Mouse (Mus musculus) liver, embryonic 14.5 days (tissue): ENCODE results near the gene Cemip. TPM values are rescaled to one million over a fixed set of nuclear protein-coding genes. Genes with fewer than 3 reads are reported as not detected.

Source experiments
- ATAC-seq: fragments of 200-750 bp; cut with Nextera tagmentation; 2 replicates; pipeline ENCODE4 v1.8.0; 2017; ENCODE audit warnings: moderate number of reproducible peaks, mild to moderate bottlenecking, moderate library complexity; ENCODE audit not compliant: insufficient read depth
- DNase-seq, 3 experiments: peaks; one replicate each; pipeline ENCODE4 v3.0.0-alpha.2; 2012 to 2013; ENCODE audit warnings: low read depth in 3 of 3, low spot score in 3 of 3
- H3K27ac ChIP-seq: fragments of 300-500 bp; sonication (generic); 2 replicates; pipeline ENCODE4 v1.5.1; 2014; ENCODE audit warnings: moderate library complexity, mild to moderate bottlenecking, control low read depth, inconsistent platforms
- H3K27me3 ChIP-seq: fragments of 300-500 bp; sonication (generic); 2 replicates; pipeline ENCODE4 v1.6.1; 2014; ENCODE audit warnings: mild to moderate bottlenecking, low read length, moderate library complexity; ENCODE audit not compliant: control insufficient read depth, insufficient read depth
- H3K36me3 ChIP-seq: fragments of 300-500 bp; sonication (generic); replicated peaks from 2 replicates; pipeline ENCODE4 v1.6.1; 2014; ENCODE audit warnings: low read depth; ENCODE audit not compliant: control insufficient read depth, insufficient read depth
- H3K4me1 ChIP-seq, 2 experiments: fragments of 200-500 bp in 1 of 2; fragments of 300-500 bp in 1 of 2; sonication (generic) in 1 of 2; replicated peaks; 2 replicates each; pipeline ENCODE4 v1.6.1; 2012 to 2014; ENCODE audit warnings: antibody characterized with exemption in 1 of 2, inconsistent platforms in 1 of 2, low read length in 1 of 2; ENCODE audit not compliant: control insufficient read depth in 2 of 2, insufficient read depth in 2 of 2
- H3K4me2 ChIP-seq: fragments of 300-500 bp; sonication (generic); 2 replicates; pipeline ENCODE4 v1.6.1; 2014; ENCODE audit warnings: low read depth, mild to moderate bottlenecking, control low read depth, moderate library complexity
- H3K4me3 ChIP-seq, 2 experiments: fragments of 200-500 bp in 1 of 2; fragments of 300-500 bp in 1 of 2; sonication (generic) in 1 of 2; 2 replicates each; pipeline ENCODE4 v1.5.1; 2012 to 2014; ENCODE audit warnings: low read depth in 2 of 2, low read length in 2 of 2, mild to moderate bottlenecking in 2 of 2, control low read depth in 1 of 2, inconsistent platforms in 1 of 2, moderate library complexity in 1 of 2; ENCODE audit not compliant: insufficient read depth in 1 of 2
- H3K9ac ChIP-seq: fragments of 300-500 bp; sonication (generic); replicated peaks from 2 replicates; pipeline ENCODE4 v1.6.1; 2014; ENCODE audit warnings: mild to moderate bottlenecking, control low read depth, moderate library complexity
- H3K9me3 ChIP-seq: fragments of 300-500 bp; sonication (generic); 2 replicates; pipeline ENCODE4 v1.6.1; 2016; ENCODE audit warnings: low read length, mixed read lengths; ENCODE audit not compliant: control insufficient read depth
- CTCF ChIP-seq: IDR thresholded peaks from 2 replicates; pipeline ENCODE4 v1.5.1; 2016; ENCODE audit warnings: antibody characterized with exemption, low read depth, control low read depth
- EP300 ChIP-seq: IDR thresholded peaks from 2 replicates; pipeline ENCODE4 v1.6.1; 2016; ENCODE audit warnings: antibody characterized with exemption, low read depth
- WGBS: fragments of 180-500 bp; shearing (Covaris S2); extraction: QIAGEN DNeasy Blood & Tissue Kit; methylation state at CpG from one replicate; pipeline ENCODE4 v1.1.7; 2014; ENCODE audit not compliant: insufficient replicate concordance; 5-methylcytosine and 5-hydroxymethylcytosine counted together
- polyA plus RNA-seq, 2 experiments: library from polyadenylated mRNA; depleted of rRNA in 1 of 2; stranded (reverse) in 1 of 2; unstranded in 1 of 2; fragments of >200 nt; fragmentation: Nextera tagmentation in 1 of 2; extraction: Ambion mirVana in 1 of 2; gene quantifications; 2 replicates each; pipeline versions ENCODE4 v1.2.1 to v1.2.3; 2012 to 2014

Gene Cemip
- polyA plus RNA-seq, 2 experiments = 0.02 to 0.06 TPM

DNA sequence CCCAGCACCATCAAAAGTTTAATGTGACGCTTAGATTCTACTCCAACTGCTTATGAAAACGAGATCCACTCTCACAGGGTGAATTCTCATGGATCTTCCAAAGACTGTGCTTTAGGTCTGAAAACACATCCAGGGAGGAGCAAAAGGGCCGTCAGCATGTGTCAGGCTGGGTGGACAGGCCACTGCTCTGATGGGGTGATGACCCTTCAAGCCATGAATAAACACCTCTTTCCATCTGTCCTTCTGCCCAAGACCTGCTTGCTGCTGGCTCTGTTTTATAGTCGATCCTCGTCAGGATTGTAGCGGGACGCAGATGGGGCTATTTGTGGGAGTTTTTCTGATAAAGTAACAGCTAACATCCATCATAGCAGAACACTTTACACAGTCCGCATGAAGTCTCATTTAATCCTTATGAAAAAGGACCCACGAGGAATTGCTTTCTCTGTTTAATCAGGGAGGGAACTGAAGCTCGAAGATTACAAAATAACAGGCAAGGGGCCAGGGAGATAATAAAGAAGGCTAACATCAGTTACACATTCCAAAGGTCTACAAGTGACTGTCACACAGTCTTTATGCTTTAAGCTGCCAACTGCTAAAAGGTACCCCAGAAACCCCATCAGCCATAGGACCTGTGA lies 25.5 kb upstream of the Cemip start:
- no peaks in the 10 kb centered on the region for H3K27me3 ChIP-seq
- no peak overlapping the region for H3K4me2 ChIP-seq
- ATAC-seq (no peak), DNase-seq (no peak)
- no peaks in the 10 kb centered on the region for H3K9me3 ChIP-seq
- H3K9ac ChIP-seq = no peak overlapping the region
- TF ChIP-seq CTCF = no peak
- WGBS = 69% methylated on average over 10 of the region's 10 CpGs
- H3K36me3 ChIP-seq = peaks cover 2% of the 10 kb centered on the region; the same call in 1 of the 2 replicates
- H3K4me1 ChIP-seq = 0 out of 4 replicates have a peak, but pooled peaks cover 0 to 4% of the 10 kb centered on the region in 2 experiments
- H3K27ac ChIP-seq = no peak overlapping the region
- no peak overlapping the region for H3K4me3 ChIP-seq

DNA sequence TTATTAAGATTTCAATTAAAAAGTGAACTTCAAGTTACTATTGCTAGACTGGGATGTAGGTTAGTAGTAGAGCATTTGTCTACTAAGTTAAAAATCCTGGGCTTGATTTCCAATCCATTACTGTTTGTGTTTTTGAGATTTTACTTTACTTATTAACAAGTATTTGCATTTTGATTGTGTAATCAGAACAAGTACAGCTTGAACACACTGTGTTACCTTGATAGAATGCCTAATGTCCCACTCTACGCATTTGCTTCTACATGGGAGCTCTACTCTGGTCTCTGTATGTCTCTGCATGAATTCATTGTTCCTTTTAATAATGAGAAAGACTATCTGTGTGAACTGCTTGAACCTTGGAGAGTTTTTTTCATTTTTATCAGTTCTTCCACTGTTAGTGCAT lies 20.6 kb upstream of the Cemip start:
- TF ChIP-seq CTCF (no peak), EP300 (no peak)
- no peaks in the 10 kb centered on the region for H3K9me3 ChIP-seq
- H3K36me3 ChIP-seq = peaks cover 2% of the 10 kb centered on the region; the same call in 1 of the 2 replicates
- H3K4me2 ChIP-seq = no peak overlapping the region
- 0 out of 4 replicates have a peak, but pooled peaks cover 0 to 2% of the 10 kb centered on the region in 2 experiments for H3K4me1 ChIP-seq
- H3K27me3 ChIP-seq = no peaks in the 10 kb centered on the region
- ATAC-seq (no peak), DNase-seq (no peak)
- H3K4me3 ChIP-seq = no peak overlapping the region
- no peak overlapping the region for H3K9ac ChIP-seq
- H3K27ac ChIP-seq = no peak overlapping the region
- WGBS = 83% methylated on average over 1 of the region's 1 CpGs

DNA sequence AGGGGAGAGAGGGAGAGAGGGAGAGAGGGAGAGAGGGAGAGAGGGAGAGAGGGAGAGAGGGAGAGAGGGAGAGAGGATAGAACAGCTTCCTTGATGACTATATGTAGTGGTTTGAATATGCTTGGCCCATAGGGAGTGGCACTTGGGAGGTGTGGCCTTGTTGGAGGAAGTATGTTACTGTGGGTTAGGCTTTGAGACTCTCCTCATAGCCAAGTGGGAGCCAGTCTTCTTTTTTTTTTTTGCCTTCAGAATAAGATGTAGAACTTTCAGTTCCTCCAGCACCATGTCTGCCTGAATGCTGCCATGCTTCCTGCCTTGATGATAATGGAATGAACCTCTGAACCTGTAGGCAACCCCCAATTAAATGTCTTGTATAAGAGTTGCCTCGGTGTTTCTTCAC lies 16.3 kb upstream of the Cemip start:
- no peak for ATAC-seq
- 77% methylated on average over 1 of the region's 1 CpGs for WGBS
- no peaks in the 10 kb centered on the region for H3K4me1 ChIP-seq
- H3K9ac ChIP-seq = no peak overlapping the region
- no peak overlapping the region for H3K27ac ChIP-seq
- no peaks in the 10 kb centered on the region for H3K36me3 ChIP-seq
- no peak overlapping the region for H3K4me2 ChIP-seq
- no peak for DNase-seq
- no peak overlapping the region for H3K4me3 ChIP-seq
- H3K9me3 ChIP-seq = no peaks in the 10 kb centered on the region
- TF ChIP-seq CTCF (no peak), EP300 (no peak)
- no peaks in the 10 kb centered on the region for H3K27me3 ChIP-seq

DNA sequence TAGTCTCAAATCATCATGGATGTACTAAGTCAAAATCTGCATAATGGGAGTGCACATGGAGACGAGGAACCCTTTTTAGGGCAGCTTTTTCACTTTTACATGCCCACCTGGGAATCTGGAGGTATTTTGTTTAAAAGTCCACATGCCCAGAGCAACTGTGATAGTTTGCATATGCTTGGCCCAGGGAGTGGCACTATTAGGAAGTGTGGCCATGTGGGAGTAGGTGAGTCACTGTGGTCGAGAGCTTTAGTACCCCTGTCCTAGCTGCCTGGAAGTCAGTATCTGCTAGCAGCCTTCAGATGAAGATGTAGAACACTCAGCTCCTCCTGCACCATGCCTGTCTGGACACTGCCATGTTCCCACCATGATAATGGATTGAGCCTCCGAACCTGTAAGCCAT lies 14.4 kb upstream of the Cemip start:
- DNase-seq (no peak), ATAC-seq (no peak)
- Histone ChIP-seq H3K9ac (no peak overlapping the region), H3K9me3 (no peaks in the 10 kb centered on the region), H3K4me3 (no peak overlapping the region), H3K4me2 (no peak overlapping the region), H3K27ac (no peak overlapping the region), H3K27me3 (no peaks in the 10 kb centered on the region), H3K36me3 (no peaks in the 10 kb centered on the region), H3K4me1 (no peaks in the 10 kb centered on the region)
- WGBS = 60% methylated on average over 3 of the region's 3 CpGs
- TF ChIP-seq EP300 = no peak
- no peak for TF ChIP-seq CTCF

DNA sequence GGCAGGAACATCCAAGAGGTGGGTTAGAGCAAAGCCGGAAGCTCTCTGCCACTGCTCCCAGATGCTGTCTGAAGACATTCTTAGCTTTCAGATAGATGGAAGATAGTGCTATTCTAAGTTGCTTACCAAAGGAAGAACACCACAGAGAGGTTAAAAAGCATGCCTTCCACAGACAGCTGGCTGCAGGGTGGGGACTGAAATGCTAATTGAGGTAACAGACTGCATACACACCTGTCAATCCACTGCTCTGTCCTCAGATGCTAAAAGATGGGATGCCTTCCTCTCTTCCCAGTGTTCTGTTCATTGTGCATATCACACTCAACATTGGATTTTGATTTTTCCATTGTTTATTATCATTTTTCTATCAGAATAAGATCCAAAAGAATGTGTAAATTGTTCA lies 11.8 kb upstream of the Cemip start:
- no peak overlapping the region for H3K27ac ChIP-seq
- H3K9me3 ChIP-seq = no peaks in the 10 kb centered on the region
- no peak overlapping the region for H3K9ac ChIP-seq
- TF ChIP-seq CTCF = no peak
- TF ChIP-seq EP300 = no peak
- H3K27me3 ChIP-seq = no peaks in the 10 kb centered on the region
- no peak overlapping the region for H3K4me3 ChIP-seq
- ATAC-seq (no peak), DNase-seq (no peak)
- no peak overlapping the region for H3K4me2 ChIP-seq
- no peaks in the 10 kb centered on the region for H3K4me1 ChIP-seq
- 82% methylated on average over 1 of the region's 1 CpGs for WGBS
- no peaks in the 10 kb centered on the region for H3K36me3 ChIP-seq
